Mouse (Mus musculus) frontal cortex, adult (tissue): ENCODE data around the gene Sfi1.
A peak's percentile ranks its signal among the peaks of the same experiment; 100 is the strongest.
"Not testable (repeated sequence)": the region's sequence is repeated elsewhere in the genome, so short reads cannot be mapped to it uniquely, and the experiment has no call there.

Experiments used
- ATAC-seq: cut with Nextera tagmentation; 2 replicates; pipeline ENCODE4 v1.9.2; 2017; ENCODE audit warnings: mild to moderate bottlenecking, moderate library complexity, mixed read lengths; ENCODE audit not compliant: low TSS enrichment

Gene Sfi1

DNA sequence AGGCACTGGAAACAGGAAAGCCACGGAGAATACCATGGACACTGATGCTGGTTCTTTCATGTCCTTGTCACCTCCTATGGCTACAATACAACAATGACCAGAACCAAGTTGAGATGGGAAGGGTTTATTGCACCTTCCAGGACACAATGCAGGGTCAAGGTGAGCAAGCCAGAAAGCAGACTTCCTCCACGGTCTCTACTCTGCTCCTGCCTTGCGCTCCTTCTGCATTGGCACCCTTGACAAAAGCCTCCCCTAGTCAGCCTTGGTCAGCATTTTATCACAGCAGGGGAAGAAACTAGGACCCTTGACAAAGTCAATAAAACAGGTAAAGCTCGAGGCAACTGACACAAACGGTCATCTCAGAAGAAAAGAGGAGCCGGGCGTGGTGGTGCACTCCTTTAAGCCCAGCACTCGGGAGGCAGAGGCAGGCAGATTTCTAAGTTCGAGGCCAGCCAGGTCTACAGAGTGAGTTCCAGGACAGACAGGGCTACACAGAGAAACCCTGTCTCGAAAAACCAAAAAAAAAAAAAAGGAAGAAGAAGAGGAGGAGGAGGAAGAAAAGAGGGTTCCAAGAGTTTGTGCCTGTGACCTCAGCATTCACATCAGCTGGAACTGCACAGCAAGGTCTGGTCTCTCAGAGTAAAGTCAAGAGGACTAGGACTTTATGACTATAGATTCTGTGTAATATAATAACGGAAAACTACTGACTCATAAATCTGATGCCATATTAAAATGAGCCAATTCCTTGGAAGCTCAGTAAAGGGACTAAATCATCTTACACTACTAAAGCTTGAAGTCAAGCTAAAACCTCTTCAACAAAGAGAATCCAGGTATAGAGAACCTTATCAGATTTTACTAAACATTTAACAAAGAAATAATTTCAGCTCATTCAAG is 19.6 kb downstream of the Sfi1 start:
- ATAC-seq = 0 out of 2 replicates have a peak, but pooled peaks have one; percentile 11

- not testable (repeated sequence) for ATAC-seq
Measured at GRCm38 (mm10) chr11:3172526-3172925, 20.7 kb downstream of the Sfi1 start.

DNA sequence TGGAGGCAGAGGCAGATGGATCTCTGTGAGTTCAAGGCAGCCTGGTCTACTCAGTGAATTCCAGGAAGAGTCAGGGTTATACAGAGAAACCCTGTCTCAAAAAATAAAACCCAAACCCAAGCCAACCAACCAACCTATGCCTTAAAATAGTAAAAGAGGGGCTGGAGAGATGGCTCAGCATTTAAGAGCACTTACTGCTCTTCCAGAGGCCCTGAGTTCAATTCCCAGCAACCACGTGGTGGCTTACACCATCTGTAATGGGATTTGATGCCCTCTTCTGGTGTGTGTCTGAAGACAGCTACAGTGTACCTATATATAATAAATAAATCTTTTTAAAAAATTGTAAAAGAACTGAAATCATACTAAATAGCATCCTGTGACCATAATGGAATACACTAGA is 21.3 kb downstream of the Sfi1 start:
- ATAC-seq = not testable (repeated sequence)

GRCm38 (mm10) chr11:3169042-3169441 is 24.2 kb downstream of the Sfi1 start:
- not testable (repeated sequence) for ATAC-seq

- ATAC-seq = 0 out of 2 replicates have a peak, but pooled peaks have one; percentile 13
Measured at GRCm38 (mm10) chr11:3167571-3168001, 25.7 kb downstream of the Sfi1 start.

DNA sequence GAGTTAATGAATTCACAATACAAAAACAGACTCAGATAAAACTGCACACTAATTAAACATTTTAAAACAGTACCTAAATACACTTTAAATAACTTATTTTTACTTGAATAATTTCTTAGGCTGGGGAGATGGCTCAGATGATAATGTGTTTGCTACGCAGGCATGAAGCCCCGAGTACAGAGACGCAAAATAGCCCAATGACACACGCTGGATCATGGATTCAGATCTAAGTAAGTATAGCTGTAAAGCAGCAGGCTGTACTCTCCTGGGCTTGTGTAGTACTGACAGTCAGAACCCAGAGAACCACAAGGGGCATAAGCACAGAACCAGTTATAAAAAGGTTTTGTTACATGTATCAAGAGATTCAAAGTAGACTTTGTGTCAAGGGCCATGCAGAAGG is 26.1 kb downstream of the Sfi1 start:
- 0 out of 2 replicates have a peak, but pooled peaks have one; percentile 2 for ATAC-seq

DNA sequence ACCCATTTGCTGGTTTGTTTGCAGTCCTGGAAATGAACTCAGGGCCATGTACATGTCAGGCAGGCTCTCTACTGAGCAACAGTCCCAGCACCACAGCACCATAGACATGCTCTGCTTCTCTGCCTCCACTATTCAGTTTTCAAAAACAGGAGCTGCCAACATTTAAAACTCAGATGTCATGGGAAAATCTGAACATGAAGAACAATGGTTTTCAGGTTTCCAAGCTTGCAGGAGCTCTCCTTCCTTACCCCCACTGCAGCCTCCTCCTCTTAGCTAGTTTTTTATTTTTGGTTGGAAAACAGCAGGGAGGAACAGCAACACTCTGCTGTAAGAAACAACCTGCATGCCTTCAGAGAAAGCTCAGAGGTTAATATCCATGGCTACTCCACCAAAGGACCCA is 26.9 kb downstream of the Sfi1 start:
- ATAC-seq = not testable (repeated sequence)

DNA sequence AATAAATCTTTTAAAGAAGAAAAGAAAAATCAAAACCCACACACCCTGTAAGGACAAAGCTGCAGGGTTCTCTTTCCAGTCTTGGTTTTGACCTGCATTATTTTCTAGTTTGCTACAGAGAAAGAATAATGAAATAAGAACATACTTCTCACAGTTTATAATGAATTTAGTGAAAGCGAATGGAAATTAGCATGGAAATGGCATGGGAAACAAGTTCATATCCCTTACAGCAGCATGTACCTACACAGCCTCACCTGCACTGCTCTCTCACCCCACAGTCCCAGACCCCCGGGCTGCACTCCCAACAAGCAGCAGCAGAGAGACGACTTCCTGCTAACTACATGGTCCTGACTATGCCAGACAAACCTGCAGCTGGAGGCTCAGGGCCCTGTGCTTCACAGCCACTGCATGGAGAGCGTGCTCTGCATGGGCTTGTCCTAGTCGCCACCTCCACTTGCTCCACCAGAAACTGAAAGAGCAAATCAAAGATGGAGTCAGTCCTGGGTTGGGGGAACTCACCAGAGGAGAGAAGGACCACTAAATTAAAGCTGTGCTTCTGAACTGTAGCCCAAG is 28.0 kb downstream of the Sfi1 start:
- ATAC-seq = not testable (repeated sequence)

DNA sequence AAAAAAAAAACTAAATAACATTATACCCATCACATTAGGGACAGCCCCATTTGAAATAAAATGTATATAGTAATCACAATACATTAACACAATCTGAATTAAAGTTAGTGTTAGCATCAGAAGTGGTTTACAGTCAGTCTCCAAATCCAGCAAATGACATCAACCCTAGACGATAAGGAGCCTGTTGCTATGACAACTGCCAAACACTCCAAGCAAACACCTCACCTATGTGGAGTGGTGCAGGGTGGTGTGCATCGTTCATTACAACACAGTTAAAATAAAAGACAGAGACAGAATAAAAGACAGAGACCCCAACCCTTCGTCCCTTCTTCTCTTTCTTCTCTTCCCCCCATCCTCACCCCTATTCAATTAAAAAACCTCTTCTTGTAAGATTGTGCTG is 29.6 kb downstream of the Sfi1 start:
- ATAC-seq = not testable (repeated sequence)

- ATAC-seq = not testable (repeated sequence)
Measured at GRCm38 (mm10) chr11:3163122-3163521, 30.1 kb downstream of the Sfi1 start.

GRCm38 (mm10) chr11:3162236-3162897 is 30.9 kb downstream of the Sfi1 start:
- ATAC-seq = 0 out of 2 replicates have a peak, but pooled peaks have one; percentile 4

DNA sequence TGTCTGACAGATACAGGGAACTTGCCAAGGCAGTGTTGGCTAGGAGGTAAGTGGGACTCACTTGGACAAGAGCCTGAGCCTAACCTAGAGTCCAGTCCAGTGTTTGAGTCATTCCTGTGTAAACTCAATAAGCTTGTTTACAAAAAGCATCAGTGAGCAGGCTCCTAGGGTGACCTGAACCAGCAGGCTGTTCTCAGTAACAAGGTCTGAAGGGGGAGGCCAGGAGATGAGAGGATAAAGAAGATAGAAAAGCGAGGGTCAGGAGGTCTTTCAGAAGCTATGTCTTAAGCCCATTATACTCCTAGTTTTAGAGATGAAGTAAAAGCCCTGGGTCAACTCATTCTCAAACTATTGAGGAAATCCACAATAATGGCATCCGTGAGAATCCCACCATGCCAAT is 31.9 kb downstream of the Sfi1 start:
- ATAC-seq = not testable (repeated sequence)

- not testable (repeated sequence) for ATAC-seq
Measured at GRCm38 (mm10) chr11:3158800-3159199, 34.5 kb downstream of the Sfi1 start.

DNA sequence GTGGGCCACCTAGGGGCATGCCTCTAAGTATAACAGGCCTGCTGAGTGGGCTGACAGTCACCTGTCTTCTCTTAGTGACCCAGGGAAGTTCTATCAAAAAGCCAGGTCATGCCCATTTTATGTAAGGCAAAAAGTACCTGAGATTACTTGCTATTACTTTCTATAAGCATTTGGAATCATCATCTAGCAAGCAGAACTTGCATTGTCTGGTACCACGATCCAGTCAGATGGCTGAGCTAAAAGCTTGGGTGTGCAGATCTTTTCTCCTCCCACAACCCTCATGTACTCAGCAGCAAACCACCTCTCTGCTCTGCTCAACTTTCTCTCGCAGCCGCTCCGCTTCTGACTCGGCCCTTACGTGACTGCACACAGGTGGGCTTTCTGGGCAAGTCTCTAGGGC is 35.3 kb downstream of the Sfi1 start:
- ATAC-seq = not testable (repeated sequence)

DNA sequence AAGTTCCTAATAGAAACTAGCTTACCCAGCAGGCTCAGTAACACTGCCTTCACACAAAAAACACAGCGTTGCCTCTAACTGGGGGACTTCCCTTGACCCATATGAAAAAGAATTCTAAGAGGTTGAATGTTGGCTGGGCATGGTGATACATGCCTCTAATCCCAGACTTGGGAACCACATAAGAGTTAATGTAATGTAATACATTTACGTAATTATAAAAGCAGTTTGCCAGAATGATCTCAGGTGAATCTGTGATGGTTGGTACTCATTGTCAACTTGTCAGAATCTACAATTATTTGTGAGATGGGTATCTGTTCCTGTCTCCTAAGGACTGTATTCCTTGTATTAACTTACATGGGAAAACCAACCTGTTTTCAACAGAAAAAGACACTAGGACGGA is 36.3 kb downstream of the Sfi1 start:
- ATAC-seq = not testable (repeated sequence)

- ATAC-seq = 0 out of 2 replicates have a peak, but pooled peaks have one; percentile 1
Measured at GRCm38 (mm10) chr11:3153666-3154397, 39.4 kb downstream of the Sfi1 start.

- ATAC-seq = not testable (repeated sequence)
Measured at GRCm38 (mm10) chr11:3151358-3151757, 41.9 kb downstream of the Sfi1 start.

DNA sequence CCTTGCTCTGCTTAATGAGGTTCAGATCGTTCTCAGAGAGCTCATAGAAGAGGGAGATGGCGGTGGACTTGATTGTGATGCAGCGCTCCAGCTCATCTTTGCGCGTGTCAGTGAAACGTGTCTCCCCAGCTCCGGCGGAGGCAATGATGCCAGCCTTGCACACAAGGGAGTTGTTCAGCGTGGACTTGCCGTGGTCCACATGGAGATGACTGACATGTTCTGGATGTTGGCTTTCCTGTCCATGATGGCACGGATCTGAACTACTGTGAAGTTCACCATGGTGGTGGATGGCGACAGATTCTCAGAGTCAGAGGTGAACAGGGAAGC is 42.6 kb downstream of the Sfi1 start:
- not testable (repeated sequence) for ATAC-seq

DNA sequence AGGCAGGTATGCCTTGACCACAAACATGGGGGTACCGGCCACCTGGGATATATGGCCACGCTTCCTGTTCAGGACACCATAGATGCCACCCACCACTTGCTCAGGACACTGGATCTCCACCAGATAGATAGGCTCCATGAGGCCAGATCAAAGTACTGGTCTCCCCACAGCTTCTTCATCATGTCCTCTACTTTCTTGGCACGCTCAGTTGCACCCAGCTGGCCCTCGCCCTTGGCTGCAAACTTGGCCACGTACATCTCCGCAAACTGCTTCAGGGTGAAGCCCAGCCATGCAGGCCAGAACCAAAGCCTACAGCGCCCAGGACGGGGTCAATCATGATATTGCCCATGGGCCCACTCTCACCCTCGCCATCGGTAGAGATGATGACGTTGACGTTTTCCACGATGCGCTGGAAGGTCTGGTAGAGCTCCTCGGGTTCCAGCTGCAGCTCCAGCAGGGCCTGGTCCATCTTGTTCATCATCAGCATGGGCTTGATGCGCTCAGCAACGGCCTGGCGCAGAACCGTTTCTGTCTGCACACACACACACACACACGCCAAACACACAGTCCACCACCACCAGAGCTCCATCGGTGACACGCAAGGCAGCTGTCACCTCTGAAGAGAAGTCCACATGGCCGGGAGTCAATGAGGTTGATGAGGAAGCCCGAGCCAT is 43.1 kb downstream of the Sfi1 start:
- ATAC-seq = not testable (repeated sequence)

- ATAC-seq = not testable (repeated sequence)
Measured at GRCm38 (mm10) chr11:3149471-3149870, 43.8 kb downstream of the Sfi1 start.

DNA sequence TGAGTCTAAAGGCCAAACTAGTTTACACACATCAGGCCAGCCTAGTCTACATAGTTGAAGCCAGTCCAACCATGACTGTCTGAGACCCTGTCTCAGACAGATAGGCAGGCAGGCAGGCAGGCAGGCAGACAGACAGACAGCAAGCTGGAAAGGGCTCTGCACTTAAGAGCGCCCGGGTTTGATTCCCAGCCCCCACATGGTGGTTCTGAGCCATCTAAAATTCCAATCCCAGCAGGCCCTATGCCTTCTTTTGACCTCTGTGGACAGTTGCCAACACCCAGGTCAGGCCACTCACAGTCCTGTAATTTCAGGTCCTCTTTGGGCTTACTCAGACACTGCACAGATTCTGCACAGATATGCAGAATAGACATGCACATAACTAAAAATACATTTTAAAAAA is 46.5 kb downstream of the Sfi1 start:
- ATAC-seq = not testable (repeated sequence)
